Mouse (Mus musculus): ENCODE data around the gene Ell. TPM values are rescaled to one million over a fixed set of nuclear protein-coding genes. Genes with fewer than 3 reads are reported as not detected.

Ell gene
- total RNA-seq, 2 experiments from 2014 or later = 10.9 to 12.0 TPM

DNA sequence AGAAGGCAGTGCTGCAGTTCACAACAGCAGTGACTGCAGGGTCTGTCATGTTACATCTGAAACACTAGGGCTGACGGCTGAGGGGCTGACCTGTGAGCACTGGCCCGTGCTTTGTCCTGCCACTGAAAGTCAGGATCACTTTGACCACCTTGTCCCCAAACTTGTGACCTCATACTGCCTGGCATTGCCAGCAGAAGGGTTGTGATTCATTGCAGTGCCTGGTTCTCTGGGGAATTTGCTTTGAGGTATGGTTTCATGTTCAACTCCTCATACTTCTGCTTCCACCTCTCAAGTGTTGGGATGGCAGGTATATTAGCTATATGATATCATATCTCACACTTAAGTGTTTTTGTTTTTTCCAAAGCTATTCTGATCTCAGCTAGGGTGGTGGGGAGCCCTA lies 3.6 kb upstream of the Ell start:
- no peak for DNase-seq

DNA sequence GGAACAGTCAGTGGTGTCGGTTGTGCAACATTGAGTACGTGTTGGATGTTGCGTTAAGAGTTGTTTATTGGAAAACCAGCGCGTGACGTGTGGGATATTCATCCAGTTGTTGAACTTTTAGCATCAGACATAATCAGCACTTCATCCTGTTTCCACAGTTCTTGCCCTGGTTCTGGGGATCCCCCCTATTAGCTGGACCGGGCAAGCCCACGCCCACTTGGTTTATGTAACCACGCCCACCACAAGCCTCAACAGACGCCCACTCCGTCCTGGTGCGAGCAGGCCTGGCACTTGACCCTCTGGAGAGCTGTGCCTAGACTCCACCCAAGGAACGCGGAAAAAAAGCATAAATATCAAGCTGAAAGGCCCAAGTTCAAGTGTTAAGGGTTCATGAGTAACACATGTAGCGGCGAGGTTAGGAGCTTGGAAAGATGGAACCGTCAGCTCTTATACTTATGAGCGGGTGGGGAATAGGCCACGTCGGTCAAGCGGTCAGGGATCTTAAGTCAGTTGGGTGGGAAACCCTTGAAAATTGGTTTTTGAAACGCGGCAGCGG lies 1.2 kb upstream of the Ell start:
- DNase-seq = peak; percentile 80 to 87

DNA sequence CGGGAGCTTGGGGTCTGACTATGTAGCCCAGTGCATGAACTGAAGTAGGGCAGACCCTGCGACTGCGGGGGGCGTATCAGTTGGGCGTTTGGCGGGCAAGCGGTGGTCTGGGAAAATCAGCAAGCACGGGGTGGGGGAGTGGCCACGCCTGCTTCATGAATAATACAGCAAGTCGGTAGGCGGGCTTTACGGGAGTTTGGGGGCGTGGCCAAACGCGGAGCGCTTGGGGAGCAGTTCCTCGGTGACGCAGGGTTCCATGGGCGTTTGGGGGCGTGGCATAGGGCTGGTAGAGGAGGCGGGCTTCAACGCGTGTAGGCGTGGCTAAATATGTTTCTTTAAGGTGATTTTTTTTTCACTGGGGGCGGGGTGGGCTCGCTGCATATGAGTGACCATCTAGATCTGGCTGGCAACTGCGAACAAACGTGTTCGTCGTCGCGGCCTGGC lies 602 bp upstream of the Ell start:
- peak; percentile 98 to 100 for DNase-seq

DNA sequence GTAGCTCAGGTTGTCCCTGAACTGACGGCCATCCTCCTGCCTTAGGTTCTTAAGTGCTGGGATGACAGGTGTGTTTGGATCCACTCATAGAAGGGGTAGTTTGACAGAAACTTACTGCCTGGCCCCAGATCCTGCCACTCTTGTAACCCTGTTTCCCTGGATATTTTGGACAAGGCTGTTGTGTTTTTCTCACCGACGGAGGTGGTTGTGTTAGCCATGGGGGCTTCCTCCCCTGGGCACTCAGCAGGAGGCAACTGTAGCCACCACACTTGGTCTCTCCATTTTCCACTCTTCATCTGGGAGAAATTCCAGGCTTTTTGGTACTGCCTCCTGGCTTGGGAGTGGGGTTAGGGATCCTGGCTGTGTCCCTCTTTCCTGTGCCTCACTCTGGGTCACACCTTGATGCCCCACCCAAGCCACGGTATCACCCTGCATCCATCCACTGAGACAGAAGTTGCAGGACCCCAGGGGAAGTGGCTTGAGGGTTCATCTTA lies 803 bp downstream of the Ell start:
- no peak for DNase-seq

DNA sequence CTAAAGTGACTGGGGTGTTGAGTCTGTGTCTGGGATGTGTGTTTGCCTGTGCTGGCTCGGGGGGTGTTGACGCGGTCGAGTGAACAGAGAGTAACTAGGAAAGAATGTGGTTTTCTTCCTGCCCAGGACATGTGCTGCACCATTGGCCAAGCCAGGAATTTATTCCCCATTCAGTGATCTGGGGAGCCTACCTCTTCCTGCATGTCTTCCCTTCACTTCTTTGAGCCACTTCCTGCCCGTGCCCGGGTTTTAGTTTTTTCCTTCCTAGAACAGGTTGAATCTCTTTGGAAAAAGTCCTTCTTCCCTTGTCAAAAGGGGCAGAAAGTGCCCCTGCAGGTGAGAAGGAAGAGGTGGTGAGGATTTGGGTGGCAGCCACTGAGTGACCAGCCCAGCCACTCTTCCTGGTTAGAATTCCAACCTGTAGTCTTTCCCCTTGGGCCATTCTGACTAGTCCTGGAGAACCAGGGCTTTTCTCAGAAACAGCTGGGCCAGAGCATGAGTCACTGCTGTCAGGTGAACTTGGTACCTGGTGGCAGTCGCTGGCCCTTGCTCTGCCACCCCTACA lies 1.3 kb downstream of the Ell start:
- DNase-seq = peak in 1 of 2 experiments; percentile 47

GRCm38 (mm10) chr8:70541081-70541480 lies 1.8 kb downstream of the Ell start:
- no peak for DNase-seq

GRCm38 (mm10) chr8:70544200-70544687 lies 5.0 kb downstream of the Ell start:
- DNase-seq = peak; percentile 64 to 80

- DNase-seq = no peak
Measured at GRCm38 (mm10) chr8:70546412-70546811, 7.2 kb downstream of the Ell start.

- DNase-seq = no peak
Measured at GRCm38 (mm10) chr8:70547762-70548161, 8.5 kb downstream of the Ell start.

DNA sequence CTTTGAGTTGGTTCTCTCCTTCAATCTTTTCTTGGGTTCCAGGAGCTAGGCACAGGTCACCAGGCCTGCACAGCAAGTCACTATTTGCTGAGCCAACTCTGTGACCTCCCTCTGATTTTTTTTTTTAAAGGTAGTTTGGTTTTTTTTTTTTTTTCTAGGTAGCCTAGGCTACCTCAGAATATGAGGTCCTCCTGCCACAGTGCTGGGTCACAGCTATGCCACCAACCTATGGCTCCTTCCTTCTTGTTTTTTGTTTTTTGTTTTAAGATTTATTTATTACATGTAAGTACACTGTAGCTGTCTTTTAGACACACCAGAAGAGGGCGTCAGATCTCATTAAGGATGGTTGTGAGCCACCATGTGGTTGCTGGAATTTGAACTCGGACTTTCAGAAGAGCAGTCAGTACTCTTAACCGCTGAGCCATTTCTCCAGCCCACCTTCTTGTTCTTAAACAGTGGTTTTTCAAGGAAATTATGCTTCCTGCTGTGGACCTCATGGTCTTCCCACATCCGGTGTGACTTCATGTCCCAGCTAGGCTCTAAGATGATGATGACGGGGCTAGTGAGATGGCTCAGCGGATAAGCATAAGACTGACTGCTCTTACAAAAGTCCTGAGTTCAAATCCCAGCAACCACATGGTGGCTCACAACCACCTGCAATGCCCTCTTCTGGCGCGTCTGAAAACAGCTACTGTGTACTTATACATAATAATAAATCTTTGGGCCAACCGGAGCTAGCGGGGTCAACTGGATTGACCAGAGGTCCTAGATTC lies 10.3 kb downstream of the Ell start:
- no peak for DNase-seq

DNA sequence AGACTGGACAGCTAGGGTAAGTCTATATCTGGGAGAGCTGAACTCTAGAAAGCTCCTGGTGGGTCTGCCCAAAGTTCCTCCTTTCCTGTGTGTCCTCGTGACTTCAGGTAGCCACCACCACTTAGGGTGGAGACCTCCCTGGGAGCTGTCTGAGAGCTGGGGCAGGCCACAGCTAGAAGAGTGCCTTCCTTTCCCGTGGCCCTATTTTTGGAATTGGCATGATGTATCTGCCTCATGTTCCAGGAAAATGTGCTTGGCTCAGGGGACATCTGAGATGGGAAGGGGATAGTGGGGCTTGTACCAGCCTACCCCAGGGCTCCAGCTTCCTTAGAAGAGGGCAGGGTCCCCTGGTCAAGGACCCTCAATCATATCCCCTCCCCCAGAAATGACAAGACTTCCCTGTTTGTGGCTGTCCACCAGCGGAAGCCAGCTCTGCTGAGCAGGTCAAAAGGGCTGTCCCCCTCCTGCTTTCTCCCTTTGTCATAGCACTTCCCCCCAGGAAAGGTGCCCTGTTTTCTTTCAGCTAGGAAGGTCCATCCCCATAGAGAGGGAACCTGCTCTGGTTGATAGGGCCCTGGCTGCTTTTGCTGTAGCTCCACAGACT lies 12.4 kb downstream of the Ell start:
- peak; percentile 70 to 71 for DNase-seq

DNA sequence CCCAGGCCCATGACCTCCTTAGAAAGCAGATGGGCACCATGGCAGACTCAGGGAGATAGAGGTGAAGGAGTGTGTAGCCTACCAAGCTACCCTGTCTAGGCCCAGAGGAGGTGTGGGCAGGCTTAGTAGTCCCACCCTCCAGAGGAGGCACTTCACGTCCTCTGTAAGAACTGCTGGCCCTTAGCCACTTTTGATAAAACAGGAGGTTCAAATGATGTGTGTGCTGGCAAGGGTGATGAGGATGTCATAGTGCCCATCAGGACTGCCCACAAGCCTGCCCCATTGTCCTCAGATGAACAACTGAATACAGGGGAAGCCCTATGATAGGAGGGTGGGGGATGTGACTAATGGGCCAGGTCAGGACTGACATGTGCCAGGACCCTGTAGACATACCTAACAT lies 13.6 kb downstream of the Ell start:
- DNase-seq = peak in 1 of 2 experiments; percentile 68

DNA sequence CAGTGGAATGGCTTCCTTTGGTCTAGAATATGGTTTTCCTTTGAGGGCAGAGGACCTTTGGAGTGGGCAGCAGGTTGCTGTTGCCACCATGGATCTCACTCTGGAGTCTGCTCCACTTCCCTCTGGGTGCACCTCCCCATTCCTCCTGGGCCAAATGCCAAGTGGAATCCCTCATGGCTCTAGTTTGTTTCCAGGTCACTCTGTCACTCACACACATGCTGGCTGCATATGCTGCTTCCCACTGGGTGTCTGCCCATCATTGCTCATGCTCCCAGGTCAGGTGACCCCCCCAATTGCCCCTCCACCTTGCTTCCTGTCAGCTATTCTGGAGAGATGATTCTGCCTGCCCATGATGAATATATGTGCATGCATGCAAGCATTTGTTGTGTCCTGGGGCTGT lies 14.5 kb downstream of the Ell start:
- peak; percentile 82 to 87 for DNase-seq

DNA sequence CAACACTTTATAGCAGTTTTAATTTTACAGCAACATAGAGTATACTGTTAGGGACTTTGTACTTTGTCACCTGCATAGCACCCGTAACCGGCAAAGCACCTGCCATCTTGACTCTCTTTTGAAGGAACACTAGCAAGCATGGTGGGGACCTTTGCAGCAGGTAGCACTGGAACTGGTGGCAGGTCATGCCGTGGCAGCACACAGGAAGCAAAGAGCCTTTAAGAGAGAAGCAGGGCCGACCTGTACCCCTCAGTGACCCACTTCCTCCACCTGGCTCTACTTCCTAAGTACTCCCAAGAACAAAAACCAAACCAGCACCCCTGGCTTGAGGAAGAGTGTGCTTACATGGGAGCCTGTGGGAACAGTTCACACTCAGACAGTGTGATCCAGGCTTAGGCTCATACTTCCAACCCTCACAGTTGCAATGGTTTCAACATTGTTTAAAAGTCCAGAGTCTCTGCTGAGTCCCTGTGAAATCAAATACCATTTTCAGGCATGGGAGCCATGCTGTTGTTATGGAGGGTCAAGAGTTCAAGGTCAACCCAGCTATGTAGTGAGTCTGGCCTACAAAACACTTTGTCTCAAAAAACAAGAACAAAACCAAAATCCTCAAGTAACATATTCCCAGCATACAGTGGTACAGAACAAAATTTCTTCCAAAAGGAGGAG lies 16.0 kb downstream of the Ell start:
- no peak for DNase-seq

DNA sequence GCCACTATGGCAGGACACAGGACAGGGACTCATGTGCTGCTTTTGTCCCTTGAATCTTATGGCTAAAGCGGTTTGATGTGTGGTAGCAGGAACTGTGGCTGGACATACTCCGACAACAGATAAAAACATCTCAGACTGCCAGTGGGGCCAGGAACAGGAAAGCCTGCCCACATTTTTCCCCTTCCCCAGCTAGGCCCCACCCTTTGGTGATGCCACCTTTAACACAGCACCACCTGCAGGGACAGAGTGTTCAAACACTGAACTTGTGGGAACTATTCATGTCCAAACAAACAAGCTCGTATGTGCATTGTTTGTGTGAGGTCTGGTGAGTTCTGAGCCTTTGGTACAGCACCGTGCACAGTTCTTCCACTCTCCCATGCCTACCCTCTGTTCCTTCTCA lies 19.1 kb downstream of the Ell start:
- DNase-seq = peak in 1 of 2 experiments; percentile 41

GRCm38 (mm10) chr8:70558983-70559382 lies 19.7 kb downstream of the Ell start:
- no peak for DNase-seq

GRCm38 (mm10) chr8:70560096-70560495 lies 20.8 kb downstream of the Ell start:
- DNase-seq = peak; percentile 76 to 88

DNA sequence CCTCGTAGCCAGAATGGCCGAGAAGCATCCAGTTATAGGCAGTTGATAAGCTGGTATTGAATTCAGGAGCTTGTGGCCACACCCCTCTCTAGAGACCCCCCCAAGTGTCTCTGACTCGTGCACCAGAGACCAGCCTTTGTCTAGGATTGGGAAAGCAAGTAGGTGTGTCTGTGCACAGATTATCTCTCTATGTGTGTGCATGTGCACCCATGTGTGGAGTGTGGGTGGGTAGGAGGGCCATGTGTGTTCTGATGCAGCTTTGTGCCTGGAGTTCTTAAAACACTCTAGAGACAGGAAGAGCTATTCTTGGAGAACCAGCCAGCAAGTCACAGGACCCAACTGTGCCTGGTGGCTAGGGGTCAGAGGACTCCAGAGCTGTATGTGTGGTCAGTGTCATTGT lies 21.3 kb downstream of the Ell start:
- peak in 1 of 2 experiments; percentile 44 for DNase-seq

DNA sequence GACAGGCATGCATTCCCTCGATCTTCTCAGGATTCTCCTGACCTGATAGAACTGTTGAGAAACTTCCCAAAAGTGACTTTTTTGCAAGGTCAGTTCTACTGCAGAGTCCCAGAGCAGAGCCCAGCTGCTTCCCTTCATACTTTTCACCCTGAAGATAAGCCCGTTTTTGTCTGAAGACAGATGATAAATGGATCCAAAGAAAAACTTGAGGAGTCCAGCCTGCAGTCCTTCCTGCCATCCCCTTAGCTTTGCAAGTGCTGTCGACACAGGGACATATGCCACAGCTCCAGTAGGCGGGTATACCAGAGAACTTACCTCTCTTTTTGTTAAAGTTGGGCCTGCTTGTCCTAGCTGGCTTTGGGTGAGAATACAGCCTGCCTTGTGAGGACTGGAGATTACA lies 22.1 kb downstream of the Ell start:
- DNase-seq = peak in 1 of 2 experiments; percentile 50

DNA sequence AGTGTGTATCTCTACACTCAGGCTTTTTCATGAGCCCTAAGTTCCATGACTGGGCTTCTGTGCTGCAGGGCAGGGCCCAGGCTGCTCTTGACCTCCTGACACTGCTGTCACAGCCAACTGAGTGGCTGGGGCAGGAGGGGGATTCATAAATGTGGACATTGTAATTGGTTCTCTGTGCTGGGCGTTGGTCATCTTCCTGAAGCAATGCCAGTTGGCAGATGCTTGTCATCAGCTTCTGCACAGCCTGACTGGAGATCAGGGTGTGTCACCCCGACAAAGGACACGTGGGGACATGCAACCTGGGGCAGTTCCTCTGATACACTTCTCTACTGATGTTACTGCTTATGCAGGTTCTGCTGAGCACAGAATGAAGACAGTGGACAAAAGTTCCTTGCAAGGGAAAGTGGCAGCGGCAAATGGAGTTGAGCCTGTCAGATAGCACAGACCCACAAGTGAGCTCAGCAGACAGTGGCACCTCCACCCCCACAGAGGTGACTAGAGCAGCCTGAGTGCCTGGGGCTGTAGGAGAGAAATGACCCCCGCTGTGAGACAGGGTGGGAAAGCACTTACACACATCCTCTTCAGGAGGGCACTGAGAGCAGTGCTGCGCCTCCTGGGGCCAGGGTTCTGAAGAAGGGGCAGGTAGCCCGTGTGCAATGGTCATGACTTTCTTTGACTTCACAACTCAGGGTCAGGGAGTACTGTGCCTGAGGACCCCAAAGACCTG lies 22.7 kb downstream of the Ell start:
- DNase-seq = peak; percentile 80 to 91

- peak; percentile 61 to 67 for DNase-seq
Measured at GRCm38 (mm10) chr8:70562802-70563201, 23.5 kb downstream of the Ell start.
